Mouse (Mus musculus) heart, adult 2 months (tissue): ENCODE results near the gene Gm4724. TPM values are rescaled to one million over a fixed set of nuclear protein-coding genes. Genes with fewer than 3 reads are reported as not detected.
"Not testable (repeated sequence)": the region's sequence is repeated elsewhere in the genome, so short reads cannot be mapped to it uniquely, and the experiment has no call there.

Source experiments
- DNase-seq, 2 experiments: peaks; one replicate each; pipeline ENCODE4 v3.0.0; 2021
- H3K27ac ChIP-seq: fragments of 200-600 bp; 2 replicates; pipeline ENCODE4 v1.8.1; 2022
- H3K27me3 ChIP-seq: fragments of 200-500 bp; 2 replicates; pipeline ENCODE4 v1.6.1; 2012; ENCODE audit warnings: mild to moderate bottlenecking, low read length, inconsistent platforms, mixed read lengths; ENCODE audit not compliant: control insufficient read depth, insufficient read depth
- H3K36me3 ChIP-seq: fragments of 200-500 bp; 2 replicates; pipeline ENCODE4 v1.6.1; 2012; ENCODE audit warnings: low read length, inconsistent platforms; ENCODE audit not compliant: control insufficient read depth, insufficient read depth
- H3K4me1 ChIP-seq: fragments of 200-500 bp; 2 replicates; pipeline ENCODE4 v1.6.1; 2011; ENCODE audit warnings: low read length; ENCODE audit not compliant: control insufficient read depth, insufficient read depth
- H3K4me3 ChIP-seq: fragments of 200-600 bp; 2 replicates; pipeline ENCODE4 v1.8.1; 2022
- H3K79me2 ChIP-seq: fragments of 200-500 bp; replicated peaks from 2 replicates; pipeline ENCODE4 v1.6.1; 2012; ENCODE audit warnings: mild to moderate bottlenecking, inconsistent platforms, low read length, moderate library complexity, mixed read lengths; ENCODE audit not compliant: control insufficient read depth, insufficient read depth
- H3K9ac ChIP-seq: fragments of 200-500 bp; 2 replicates; pipeline ENCODE4 v1.6.1; 2012; ENCODE audit warnings: low read depth, mild to moderate bottlenecking, control low read depth, inconsistent platforms, low read length, mixed read lengths
- WGBS: fragments of 180-500 bp; shearing (Covaris S2); methylation state at CpG from one replicate; pipeline ENCODE4 v1.1.7; 2018; 5-methylcytosine and 5-hydroxymethylcytosine counted together
- intact Hi-C: fragments of 180-260 bp; cut with DNase I; formaldehyde crosslinking; loops from one replicate; pipeline ENCODE4 v1.15.1; 2025
- long read RNA-seq: library from polyadenylated mRNA; stranded (forward); transcript quantifications from one replicate; pipeline ENCODE4 v2.0.0, GENCODE M21; 2021
- polyA plus RNA-seq: library from polyadenylated mRNA; depleted of rRNA; stranded (reverse); fragments of >200 nt; gene quantifications from 2 replicates; pipeline ENCODE4 v1.2.3, GENCODE M21; 2012; rRNA removed
- total RNA-seq, 2 experiments: library from RNA; stranded (reverse); gene quantifications; 2 replicates each; pipeline ENCODE4 v1.2.3; 2021

Gene Gm4724
- total RNA-seq, result 1 to 10 TPM in 1 of 2 experiments, under 1 TPM in 1; 0.98 to 3.6 TPM
- polyA plus RNA-seq, result 3.6 and 6.3 TPM in 2 replicates
- long read RNA-seq, partial matches to known transcripts, result 0 of 8 reads
- long read RNA-seq, other reads (novel, unspliced or antisense), result 7 of 8 reads

GRCm38 (mm10) chr2:175435707-175436106 is at the start of gene Gm4724:
TSS of gene Gm4724 (minus strand) at chr2:175435807.
- H3K4me3 ChIP-seq, DNase-seq, intact Hi-C loops, H3K4me1 ChIP-seq, H3K27ac ChIP-seq, H3K36me3 ChIP-seq, H3K9ac ChIP-seq, H3K27me3 ChIP-seq, H3K79me2 ChIP-seq: not testable (repeated sequence)
- no CpG with 5 or more reads among the region's 4 CpGs for WGBS

GRCm38 (mm10) chr2:175469685-175470084 is 34.1 kb upstream of the Gm4724 start, which contains the start of gene Zfp965:
TSS of gene Zfp965 (plus strand) at chr2:175469985.
- H3K36me3 ChIP-seq, H3K27ac ChIP-seq, intact Hi-C loops, H3K4me3 ChIP-seq, DNase-seq, H3K79me2 ChIP-seq, H3K9ac ChIP-seq, H3K27me3 ChIP-seq, H3K4me1 ChIP-seq: not testable (repeated sequence)
- no CpG with 5 or more reads among the region's 6 CpGs for WGBS

Other genes starting within 250 kb of the Gm4724 start
- gene Gm14391, start 228.9 kb downstream of the Gm4724 start, total RNA-seq, result 10 to 100 TPM; 65.8 to 72.9 TPM
- gene Gm14391, start 228.9 kb downstream of the Gm4724 start, polyA plus RNA-seq, result 4.2 and 10.5 TPM in 2 replicates
- gene Gm14440, start 160.7 kb downstream of the Gm4724 start, total RNA-seq, result 1 to 10 TPM; 5.9 to 8.2 TPM
- not detected in 2 replicates for gene Gm14440, start 160.7 kb downstream of the Gm4724 start, polyA plus RNA-seq
- gene Gm4631, start 97.6 kb downstream of the Gm4724 start, total RNA-seq, result 10 to 100 TPM; 44.7 to 50.8 TPM
- gene Gm4631, start 97.6 kb downstream of the Gm4724 start, polyA plus RNA-seq, result 1.7 and 4.3 TPM in 2 replicates
- 10 to 100 TPM; 44.4 to 56.5 TPM for gene Zfp968, start 63.4 kb downstream of the Gm4724 start, total RNA-seq
- gene Zfp968, start 63.4 kb downstream of the Gm4724 start, polyA plus RNA-seq, result 0.84 and 1.9 TPM in 2 replicates
- gene Zfp965, start 34.2 kb upstream of the Gm4724 start, total RNA-seq, result 1 to 10 TPM; 5.3 to 5.4 TPM
- 1.2 and 3.0 TPM in 2 replicates for gene Zfp965, start 34.2 kb upstream of the Gm4724 start, polyA plus RNA-seq
- not detected for gene Gm11007, start 208.2 kb upstream of the Gm4724 start, total RNA-seq
- not detected in 2 replicates for gene Gm11007, start 208.2 kb upstream of the Gm4724 start, polyA plus RNA-seq